Mouse (Mus musculus) small intestine, adult 2 months (tissue): ENCODE results near the gene D230025D16Rik.

Experiments used
- CTCF ChIP-seq: fragments of 200-500 bp; IDR thresholded peaks from 2 replicates; pipeline ENCODE4 v1.5.1; 2012; ENCODE audit warnings: low read depth, mild to moderate bottlenecking, control low read depth, inconsistent platforms, low read length, moderate library complexity, mixed read lengths; ENCODE audit not compliant: insufficient replicate concordance, insufficient read length; ENCODE audit errors: extremely low read depth
- POLR2A ChIP-seq: fragments of 200-500 bp; IDR thresholded peaks from 2 replicates; pipeline ENCODE4 v1.6.1; 2012; ENCODE audit warnings: low read depth, mild to moderate bottlenecking, control low read depth, inconsistent platforms, low read length, moderate library complexity

GRCm38 (mm10) chr8:105260371-105261099, 35.6 kb downstream of the D230025D16Rik start:
- no peak for TF ChIP-seq CTCF
- no peak for TF ChIP-seq POLR2A
